Mouse (Mus musculus) 416B (cell line): ENCODE results near the gene Gorasp2.
A peak's percentile ranks its signal among the peaks of the same experiment; 100 is the strongest.

ENCODE experiments used
- DNase-seq: peaks from one replicate; pipeline ENCODE4 v3.0.0; 2011; ENCODE audit warnings: low read depth

The Gorasp2 gene

GRCm38 (mm10) chr2:70660887-70661714, at the start of gene Gorasp2:
Gorasp2 (plus strand) TSS chr2:70661576.
- DNase-seq = peak; percentile 96

- no peak for DNase-seq
These were observed 46.5 kb upstream of the Gorasp2 start for GRCm38 (mm10) chr2:70614745-70615351.

GRCm38 (mm10) chr2:70616076-70616475, 45.3 kb upstream of the Gorasp2 start:
- DNase-seq = no peak

- peak; percentile 13 for DNase-seq
These were observed 44.8 kb upstream of the Gorasp2 start for GRCm38 (mm10) chr2:70616617-70617016.

GRCm38 (mm10) chr2:70619232-70619835, 42.0 kb upstream of the Gorasp2 start:
- DNase-seq = no peak

- DNase-seq = peak; percentile 59
These were observed 41.2 kb upstream of the Gorasp2 start for GRCm38 (mm10) chr2:70620225-70620624.

GRCm38 (mm10) chr2:70622244-70622643, 39.1 kb upstream of the Gorasp2 start:
- peak; percentile 17 for DNase-seq

GRCm38 (mm10) chr2:70625761-70626160, 35.6 kb upstream of the Gorasp2 start:
- DNase-seq = peak; percentile 15

GRCm38 (mm10) chr2:70628397-70628796, 33.0 kb upstream of the Gorasp2 start:
- DNase-seq = peak; percentile 38

- no peak for DNase-seq
These were observed 32.0 kb upstream of the Gorasp2 start for GRCm38 (mm10) chr2:70629339-70629761.

- DNase-seq = no peak
These were observed 31.5 kb upstream of the Gorasp2 start for GRCm38 (mm10) chr2:70629921-70630320.

- DNase-seq = no peak
These were observed 30.1 kb upstream of the Gorasp2 start for GRCm38 (mm10) chr2:70631321-70631720.

- DNase-seq = no peak
These were observed 29.0 kb upstream of the Gorasp2 start for GRCm38 (mm10) chr2:70632412-70632811.

- DNase-seq = no peak
These were observed 27.2 kb upstream of the Gorasp2 start for GRCm38 (mm10) chr2:70634028-70634690.

GRCm38 (mm10) chr2:70640968-70641367, 20.4 kb upstream of the Gorasp2 start:
- peak; percentile 52 for DNase-seq

GRCm38 (mm10) chr2:70642971-70643565, 18.3 kb upstream of the Gorasp2 start:
- DNase-seq = no peak

GRCm38 (mm10) chr2:70645266-70645780, 16.1 kb upstream of the Gorasp2 start:
- DNase-seq = no peak

- no peak for DNase-seq
These were observed 13.7 kb upstream of the Gorasp2 start for GRCm38 (mm10) chr2:70647681-70648080.

- DNase-seq = no peak
These were observed 13.1 kb upstream of the Gorasp2 start for GRCm38 (mm10) chr2:70648271-70648670.

- DNase-seq = no peak
These were observed 11.9 kb upstream of the Gorasp2 start for GRCm38 (mm10) chr2:70649471-70649870.

GRCm38 (mm10) chr2:70651820-70652219, 9.6 kb upstream of the Gorasp2 start:
- no peak for DNase-seq

GRCm38 (mm10) chr2:70657083-70657482, 4.3 kb upstream of the Gorasp2 start:
- DNase-seq = no peak
